Mouse (Mus musculus) hindbrain, embryonic 10.5 days (tissue): ENCODE measurements at regions not wholly inside any gene's neighbourhood (a gene's known extent, or its start where the extent isn't known, plus 50 kb on each side); places are given as distances from the start of the nearest gene placed in this dataset.

Experiments used
- DNase-seq: peaks from one replicate; pipeline ENCODE4 v3.0.0-alpha.2; 2017; ENCODE audit warnings: low spot score
- H3K27ac ChIP-seq: fragments of 300-500 bp; sonication (generic); 2 replicates; pipeline ENCODE4 v1.5.1; 2016; ENCODE audit warnings: mild to moderate bottlenecking, moderate library complexity
- H3K27me3 ChIP-seq: fragments of 300-500 bp; sonication (generic); 2 replicates; pipeline ENCODE4 v1.6.1; 2016; ENCODE audit warnings: mild to moderate bottlenecking; ENCODE audit not compliant: poor library complexity, insufficient read depth, severe bottlenecking
- H3K36me3 ChIP-seq: fragments of 300-500 bp; sonication (generic); 2 replicates; pipeline ENCODE4 v1.6.1; 2016; ENCODE audit warnings: mild to moderate bottlenecking, moderate library complexity
- H3K4me1 ChIP-seq: fragments of 300-500 bp; sonication (generic); replicated peaks from 2 replicates; pipeline ENCODE4 v1.6.1; 2016; ENCODE audit warnings: mild to moderate bottlenecking
- H3K4me3 ChIP-seq: fragments of 300-500 bp; sonication (generic); 2 replicates; pipeline ENCODE4 v1.5.1; 2016; ENCODE audit warnings: mild to moderate bottlenecking, moderate library complexity
- H3K9me3 ChIP-seq: fragments of 300-500 bp; sonication (generic); 2 replicates; pipeline ENCODE4 v1.6.1; 2016; ENCODE audit warnings: mild to moderate bottlenecking, moderate library complexity
- WGBS: fragments of 180-500 bp; shearing (Covaris S2); methylation state at CpG from one replicate; pipeline ENCODE4 v1.1.7; 2016; 5-methylcytosine and 5-hydroxymethylcytosine counted together

GRCm38 (mm10) chr17:22795213-22795612 lies 71.7 kb downstream of the Zfp945 start:
- no peak overlapping the region for H3K27ac ChIP-seq
- H3K4me3 ChIP-seq, result no peak overlapping the region
- peaks cover 18% of the 10 kb centered on the region for H3K36me3 ChIP-seq
- no peak for DNase-seq
- H3K4me1 ChIP-seq, result no peaks in the 10 kb centered on the region
- peaks cover 63% of the 10 kb centered on the region for H3K9me3 ChIP-seq
- WGBS, result 80% methylated on average over 5 of the region's 5 CpGs
- no peaks in the 10 kb centered on the region for H3K27me3 ChIP-seq

GRCm38 (mm10) chr17:22784481-22784880 lies 82.5 kb downstream of the Zfp945 start:
- H3K9me3 ChIP-seq, result peaks cover 58% of the 10 kb centered on the region

GRCm38 (mm10) chr17:22745736-22746135 lies 121.2 kb downstream of the Zfp945 start:
- 55% methylated on average over 7 of the region's 7 CpGs for WGBS
- no peak for DNase-seq
- Histone ChIP-seq H3K4me3 (no peak overlapping the region), H3K9me3 (no peaks in the 10 kb centered on the region), H3K36me3 (no peaks in the 10 kb centered on the region), H3K4me1 (no peaks in the 10 kb centered on the region), H3K27me3 (no peaks in the 10 kb centered on the region), H3K27ac (no peak overlapping the region)

More at GRCm38 (mm10) chr17:22784481-22784880, 82.5 kb downstream of the Zfp945 start:
- H3K27ac ChIP-seq, result no peak overlapping the region
- peaks cover 63% of the 10 kb centered on the region for H3K36me3 ChIP-seq
- 92% methylated on average over 2 of the region's 2 CpGs for WGBS
- H3K4me1 ChIP-seq, result no peaks in the 10 kb centered on the region
- no peak overlapping the region for H3K4me3 ChIP-seq
- DNase-seq, result no peak
- no peaks in the 10 kb centered on the region for H3K27me3 ChIP-seq

- Histone ChIP-seq H3K27me3 (no peaks in the 10 kb centered on the region), H3K9me3 (peaks cover 19% of the 10 kb centered on the region), H3K27ac (peak overlapping the region; percentile 90), H3K36me3 (peaks cover 21% of the 10 kb centered on the region), H3K4me3 (peak overlapping the region; percentile 68), H3K4me1 (peaks cover 10% of the 10 kb centered on the region)
- DNase-seq, result peak; percentile 74
- WGBS, result under 1% methylated on average over 25 of the region's 25 CpGs
These were observed 127.3 kb downstream of the Zfp945 start for GRCm38 (mm10) chr17:22739581-22740178.

GRCm38 (mm10) chr17:22739173-22739572 lies 127.8 kb downstream of the Zfp945 start:
- 19% methylated on average over 12 of the region's 12 CpGs for WGBS
- peaks cover 10% of the 10 kb centered on the region for H3K4me1 ChIP-seq

GRCm38 (mm10) chr17:22736360-22736759 lies 130.6 kb downstream of the Zfp945 start:
- Histone ChIP-seq H3K27me3 (no peaks in the 10 kb centered on the region), H3K36me3 (peaks cover 26% of the 10 kb centered on the region), H3K4me3 (no peak overlapping the region), H3K27ac (no peak overlapping the region), H3K9me3 (peaks cover 49% of the 10 kb centered on the region), H3K4me1 (peaks cover 10% of the 10 kb centered on the region)
- no peak for DNase-seq
- WGBS, result 93% methylated on average over 4 of the region's 4 CpGs

More at GRCm38 (mm10) chr17:22739173-22739572, 127.8 kb downstream of the Zfp945 start:
- no peaks in the 10 kb centered on the region for H3K27me3 ChIP-seq
- no peak for DNase-seq
- peaks cover 24% of the 10 kb centered on the region for H3K36me3 ChIP-seq
- H3K27ac ChIP-seq, result peak overlapping the region; percentile 90
- peaks cover 24% of the 10 kb centered on the region for H3K9me3 ChIP-seq
- peak overlapping the region; percentile 68 for H3K4me3 ChIP-seq
